Mouse (Mus musculus): ENCODE data around the gene Ceacam20.
A peak's percentile ranks its signal among the peaks of the same experiment; 100 is the strongest.
"Not testable (repeated sequence)": the region's sequence is repeated elsewhere in the genome, so short reads cannot be mapped to it uniquely, and the experiment has no call there.

The Ceacam20 gene

DNA sequence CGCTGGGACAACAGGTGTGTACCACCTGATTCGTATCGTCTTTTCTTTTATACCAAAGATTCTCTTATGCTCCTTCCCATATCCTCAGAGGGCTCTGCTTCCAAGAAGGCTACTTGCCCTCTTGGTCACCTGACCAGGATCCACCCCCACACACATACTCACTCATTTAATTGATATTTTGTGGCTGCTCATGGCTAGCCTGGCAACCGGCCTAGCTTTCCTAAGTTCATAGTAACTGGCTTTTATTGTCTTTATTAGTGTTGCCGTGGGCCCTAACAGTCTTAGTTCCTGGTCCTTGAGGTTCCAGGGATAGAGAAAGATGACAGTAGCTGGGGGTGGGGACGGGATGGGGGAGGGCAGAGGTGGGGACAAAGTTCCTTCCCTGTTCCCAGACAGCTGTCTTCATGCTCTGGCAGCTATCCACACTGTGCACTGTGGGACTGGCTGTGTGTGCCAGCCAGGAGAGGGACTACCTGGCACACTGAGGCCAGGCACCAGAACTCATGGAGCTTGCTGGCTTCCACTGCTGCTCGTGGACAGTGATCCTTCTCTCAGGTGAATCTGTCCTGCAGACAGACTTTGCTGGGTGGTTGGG is at the start of gene Ceacam20:
Gene Ceacam20 (plus strand): TSS at position 428 of the 595 bp plus-strand sequence.
- DNase-seq (ENCODE audit: low read depth): no peak

DNA sequence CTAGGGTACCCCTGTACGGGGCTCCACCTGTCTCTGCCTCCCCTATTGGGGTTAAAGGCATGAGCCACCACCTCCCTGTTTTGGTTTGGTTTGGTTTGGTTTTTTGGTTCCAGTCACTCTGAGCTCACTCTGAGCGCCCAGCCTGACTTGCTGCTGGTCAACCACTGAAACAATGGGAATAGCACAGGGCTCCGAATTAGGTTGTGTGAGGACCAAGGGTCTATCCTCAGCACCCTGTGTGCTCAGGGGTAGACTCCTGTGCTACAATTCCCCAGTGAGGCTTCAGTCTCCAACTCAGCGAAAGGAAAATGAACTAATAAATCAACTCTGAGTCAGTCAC is 45.1 kb upstream of the Ceacam20 start:
- DNase-seq (ENCODE audit: low read depth): peak; percentile 22

- DNase-seq (ENCODE audit: low read depth): peak; percentile 81
These were observed 44.5 kb upstream of the Ceacam20 start, which contains the start of gene Pvr for GRCm38 (mm10) chr7:19920506-19921261. Pvr (minus strand) TSS chr7:19921160.

DNA sequence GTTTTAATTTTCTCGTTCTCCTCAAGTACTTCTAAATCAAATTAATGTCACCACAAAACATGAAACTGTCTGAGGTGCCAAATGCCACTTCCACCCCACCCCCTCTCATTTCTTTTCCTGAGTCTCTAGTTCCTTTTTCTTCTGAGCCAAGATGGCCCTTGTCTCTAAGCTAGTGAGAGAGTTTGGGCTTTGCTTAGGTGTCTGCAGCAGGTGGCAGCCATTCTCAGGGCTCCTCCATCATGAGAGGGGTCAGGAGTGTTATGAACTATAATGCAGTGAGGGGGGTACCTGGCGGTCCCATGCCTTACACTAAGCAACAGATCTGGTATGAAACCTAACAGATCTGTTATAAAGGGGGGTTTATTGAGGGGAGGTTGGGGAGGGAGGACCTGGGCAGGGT is 41.9 kb upstream of the Ceacam20 start:
- DNase-seq (ENCODE audit: low read depth): no peak

DNA sequence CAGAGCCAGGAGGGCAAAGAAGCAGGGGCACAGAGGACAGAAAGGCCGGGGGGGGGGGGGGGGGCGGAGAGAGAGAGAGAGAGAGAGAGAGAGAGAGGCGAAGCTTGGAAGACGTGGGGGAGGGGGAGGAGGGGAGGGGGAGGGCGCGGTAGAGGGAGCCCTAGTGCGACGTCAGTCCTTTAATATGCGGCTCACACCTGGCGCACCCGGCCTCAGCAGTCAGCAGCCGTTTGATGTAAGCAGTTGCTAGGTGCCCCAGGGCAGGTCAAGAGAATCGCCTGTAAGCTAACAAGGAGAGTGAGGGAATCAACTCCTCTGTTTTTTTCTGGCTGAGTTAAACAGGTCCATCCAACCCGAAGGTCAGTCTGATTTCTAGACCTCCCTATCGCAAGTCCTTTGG is 41.4 kb upstream of the Ceacam20 start:
- DNase-seq (ENCODE audit: low read depth): no peak

DNA sequence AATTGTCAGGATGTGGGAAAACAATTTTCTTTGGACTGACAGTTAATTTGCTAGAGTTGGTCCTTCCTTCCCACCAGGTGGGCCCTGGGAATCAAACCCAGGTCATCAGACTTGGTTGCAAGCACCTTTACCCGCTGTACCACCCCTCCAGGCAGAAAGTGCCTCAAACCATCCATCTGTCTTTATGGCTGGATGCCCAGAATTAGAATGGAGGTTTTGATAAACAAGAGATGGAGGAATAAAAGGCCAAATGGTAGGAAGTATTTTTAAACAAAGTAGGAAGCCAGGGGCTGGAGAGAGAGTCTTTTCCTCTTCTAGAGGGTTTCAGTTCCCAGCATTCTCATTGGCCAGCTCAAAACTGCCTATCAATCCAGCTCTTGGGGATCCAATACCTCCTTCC is 39.8 kb upstream of the Ceacam20 start:
- DNase-seq (ENCODE audit: low read depth): no peak

- peak; percentile 86 for DNase-seq (ENCODE audit: low read depth)
These were observed 38.2 kb upstream of the Ceacam20 start for GRCm38 (mm10) chr7:19926849-19927480.

DNA sequence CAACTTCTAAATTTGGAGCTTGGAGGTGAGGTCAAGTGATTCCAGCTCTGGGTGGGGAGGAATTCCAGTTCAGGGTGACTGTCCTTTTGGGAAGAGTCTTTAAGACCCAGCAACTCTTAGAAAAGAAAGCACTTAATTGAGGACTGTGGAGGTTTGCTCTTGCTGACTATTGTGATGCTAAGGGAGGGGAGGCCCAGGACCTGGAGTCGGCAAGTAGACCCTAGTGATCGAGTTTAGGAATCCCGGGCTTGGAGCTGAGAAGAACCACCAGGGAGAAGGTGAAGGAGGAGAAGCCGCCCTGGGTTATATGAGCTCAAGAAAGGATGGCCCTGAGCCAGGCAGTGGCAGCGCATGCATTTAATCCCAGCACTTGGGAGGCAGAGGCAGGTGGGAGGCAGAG is 36.7 kb upstream of the Ceacam20 start:
- no peak for DNase-seq (ENCODE audit: low read depth)

DNA sequence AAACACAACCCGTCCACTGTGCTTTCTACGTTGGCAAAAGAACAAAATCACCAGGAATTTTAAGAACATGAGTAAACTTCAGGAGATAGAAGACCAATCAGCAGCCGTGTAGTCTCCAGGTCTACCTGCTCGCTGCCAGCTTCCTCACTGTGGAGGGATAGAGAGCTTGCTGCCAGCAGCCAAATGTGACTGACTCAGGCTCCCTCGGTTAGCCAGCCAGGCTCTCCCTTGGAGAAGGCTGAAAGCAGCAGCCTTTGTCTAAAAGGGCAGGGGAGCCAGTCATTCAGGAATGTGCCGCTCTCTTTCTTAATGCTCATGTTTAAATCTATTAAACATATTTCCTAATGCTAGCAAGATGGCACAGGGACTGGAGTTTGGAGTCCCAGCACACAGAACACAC is 34.7 kb upstream of the Ceacam20 start:
- DNase-seq (ENCODE audit: low read depth): not testable (repeated sequence)

GRCm38 (mm10) chr7:19932133-19932876 is 32.9 kb upstream of the Ceacam20 start:
- peak; percentile 80 for DNase-seq (ENCODE audit: low read depth)

- peak; percentile 95 for DNase-seq (ENCODE audit: low read depth)
These were observed 32.1 kb upstream of the Ceacam20 start for GRCm38 (mm10) chr7:19932877-19933809.

DNA sequence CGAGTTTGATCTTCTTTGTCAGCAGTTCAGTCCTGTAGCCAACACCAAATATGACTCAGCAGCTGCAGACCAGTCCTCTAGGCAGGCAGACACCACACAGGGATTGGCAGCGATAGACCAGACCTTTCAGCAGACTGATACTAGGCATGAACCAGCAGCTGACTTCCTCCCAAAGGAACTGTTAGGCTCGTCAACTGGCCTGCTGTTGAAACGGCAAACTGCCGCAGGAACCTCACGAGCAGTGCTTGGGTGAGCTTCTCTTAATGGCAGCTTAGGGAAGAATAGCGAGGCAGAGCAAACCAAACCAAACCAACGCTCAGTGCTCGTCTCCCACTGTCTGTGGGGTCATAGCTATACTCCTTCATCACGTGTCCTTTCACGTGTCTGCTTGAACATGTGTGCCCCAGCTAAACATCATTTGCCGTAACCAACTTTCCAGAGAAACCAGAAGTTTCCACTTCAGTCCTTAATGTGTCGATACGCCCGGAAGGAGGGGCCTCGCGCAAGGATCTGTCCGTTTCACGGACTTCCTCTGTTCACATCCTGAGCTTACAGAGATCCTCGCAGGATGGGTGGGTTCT is 30.0 kb upstream of the Ceacam20 start:
- DNase-seq (ENCODE audit: low read depth): peak; percentile 96

DNA sequence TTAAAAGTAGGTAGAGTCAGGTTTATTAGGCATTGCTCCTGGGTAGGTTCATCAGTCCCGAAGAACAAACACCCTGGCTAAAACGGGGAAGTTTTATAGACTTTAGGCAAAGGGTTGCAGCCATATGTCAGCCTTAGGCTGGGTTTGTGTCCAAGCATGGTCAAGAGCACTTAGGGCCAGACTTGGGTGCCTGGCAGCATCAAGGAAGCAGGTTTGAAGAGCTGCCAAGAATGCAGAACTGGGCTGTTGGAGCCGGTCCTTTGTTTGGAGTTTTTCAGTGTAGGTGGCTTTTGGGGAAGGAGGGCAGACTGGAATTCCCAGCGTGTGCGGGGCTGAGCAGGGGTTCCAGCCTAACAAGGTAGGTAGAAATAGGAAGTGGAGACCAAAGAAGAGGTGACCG is 29.3 kb upstream of the Ceacam20 start:
- DNase-seq (ENCODE audit: low read depth): peak; percentile 50

- no peak for DNase-seq (ENCODE audit: low read depth)
These were observed 27.9 kb upstream of the Ceacam20 start for GRCm38 (mm10) chr7:19937229-19937821.

DNA sequence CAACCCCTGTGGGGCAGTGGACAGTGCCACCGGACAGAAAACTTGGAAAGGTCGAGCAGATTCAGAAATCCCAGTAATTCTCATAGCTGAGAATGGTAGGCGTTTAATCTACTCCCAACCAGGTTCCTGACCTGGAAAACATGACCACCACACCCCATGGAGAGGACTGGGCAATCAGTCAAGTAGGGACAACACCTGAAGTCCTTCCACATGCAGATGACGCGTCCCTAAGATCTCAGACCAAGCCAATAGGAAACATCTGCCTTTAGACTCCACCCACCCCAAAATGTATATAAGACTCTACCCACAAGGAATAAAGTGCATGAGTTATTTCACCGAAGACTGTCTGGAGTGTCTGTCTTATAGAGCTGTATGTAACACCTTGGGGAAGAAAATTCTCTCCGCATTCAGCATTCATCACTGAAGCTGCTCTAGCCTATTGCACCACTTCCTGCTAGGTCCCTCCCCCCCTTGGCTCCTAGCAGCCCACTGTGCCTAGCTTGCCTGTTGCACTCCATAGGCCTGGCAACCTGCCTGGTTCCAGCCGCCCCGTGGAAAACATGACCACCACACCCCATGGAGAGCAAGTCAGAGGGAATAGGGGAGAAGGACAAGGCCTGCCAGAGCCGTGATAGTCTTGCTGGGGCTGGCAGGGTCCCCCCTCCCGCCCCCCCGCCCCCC is 25.5 kb upstream of the Ceacam20 start:
- peak; percentile 82 for DNase-seq (ENCODE audit: low read depth)

GRCm38 (mm10) chr7:19940256-19940655 is 25.0 kb upstream of the Ceacam20 start:
- DNase-seq (ENCODE audit: low read depth): peak; percentile 63

GRCm38 (mm10) chr7:19944709-19945108 is 20.5 kb upstream of the Ceacam20 start:
- DNase-seq (ENCODE audit: low read depth): no peak

DNA sequence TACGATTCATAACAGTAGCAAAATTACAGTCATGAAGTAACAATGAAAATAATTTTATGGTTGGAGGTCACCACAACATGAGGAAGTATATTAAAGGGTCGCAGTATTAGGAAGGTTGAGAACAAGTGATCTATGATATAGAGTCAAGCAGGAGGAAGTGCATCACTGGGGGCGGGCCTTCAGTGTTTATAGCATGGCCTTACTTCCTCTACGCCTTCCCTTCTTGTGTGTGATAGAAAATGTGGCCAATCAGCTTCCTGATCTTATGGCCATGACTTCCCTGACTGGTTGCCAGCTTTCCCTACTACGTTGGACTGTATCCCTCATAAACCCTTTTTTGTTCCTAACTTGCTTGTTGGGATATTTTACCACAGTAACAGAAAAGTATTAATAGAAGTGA is 20.0 kb upstream of the Ceacam20 start:
- peak; percentile 48 for DNase-seq (ENCODE audit: low read depth)

- peak; percentile 28 for DNase-seq (ENCODE audit: low read depth)
These were observed 19.2 kb upstream of the Ceacam20 start for GRCm38 (mm10) chr7:19945821-19946515.
